ENCODE assay signal across 10 mouse cellular contexts in the genomic region with DNA sequence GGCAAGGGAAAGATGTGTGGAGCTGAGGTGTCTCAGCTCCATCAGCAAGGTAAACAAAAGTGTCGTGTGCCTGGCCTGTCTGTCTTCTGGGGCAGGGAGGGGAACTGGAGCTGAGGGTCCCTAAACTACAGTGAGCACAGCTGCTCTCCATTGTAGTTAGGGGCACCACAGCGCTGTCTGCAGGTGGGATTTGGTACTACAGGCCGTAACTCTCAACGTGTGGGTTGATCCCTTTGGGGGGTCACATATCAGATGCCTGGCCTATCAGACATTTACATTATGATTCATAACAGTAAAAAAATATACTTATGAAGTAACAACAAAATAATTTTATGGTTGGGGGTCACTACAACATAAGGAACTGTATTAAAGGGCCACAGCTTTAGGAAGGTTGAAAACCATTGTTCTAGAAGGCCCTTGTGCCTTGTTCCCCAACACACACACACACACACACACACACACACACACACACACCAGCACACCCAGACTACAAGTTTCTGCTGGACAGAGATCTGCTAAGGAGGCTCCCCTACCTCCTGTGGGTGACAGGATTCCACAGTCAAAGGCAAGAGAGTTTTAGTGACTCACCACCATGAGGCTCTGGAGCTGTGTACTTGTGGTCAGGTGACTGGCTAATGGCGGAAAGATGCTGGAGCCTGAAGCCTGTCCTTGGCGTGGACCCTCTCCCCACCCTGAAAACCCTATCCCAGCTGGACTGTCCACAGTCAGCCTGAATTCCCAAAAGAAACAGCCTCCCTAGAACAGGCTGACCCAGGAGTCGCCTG. TPM values are rescaled to one million over a fixed set of nuclear protein-coding genes. Genes with fewer than 3 reads are reported as not detected.
DNase-seq lines count a peak whose midpoint lies in the region; ATAC-seq and TF ChIP-seq lines count a peak whose summit lies in the region.
"Had no signal": no experiment of that assay in that cellular context is flagged by ENCODE, and none has a peak within 500 bp of the region (broad histone marks: within the 10 kb centered on the region; RNA-seq: fewer than 3 reads in every experiment).

No protein-coding gene starts in this region.

- no peaks in the 10 kb centered on the region for H3K27me3 ChIP-seq in cerebellum, adult 2 months (ENCODE audit: control insufficient read depth, insufficient read depth, low read length)
- no peaks in the 10 kb centered on the region for H3K27me3 ChIP-seq in liver, adult 2 months (ENCODE audit: control insufficient read depth, insufficient read depth, low read length)
- H3K27me3 ChIP-seq in liver, embryonic 11.5 days (replicated peaks; ENCODE audit: control insufficient read depth, insufficient read depth, low read length) = no peaks in the 10 kb centered on the region
- no peaks in the 10 kb centered on the region for H3K27me3 ChIP-seq in myocyte (ENCODE audit: control insufficient read depth, insufficient read depth, insufficient read length)
- H3K27me3 ChIP-seq: limb, embryonic 15.5 days had no signal

- H3K9me3 ChIP-seq in liver, embryonic 11.5 days (ENCODE audit: control insufficient read depth, low read length) = no peaks in the 10 kb centered on the region
- H3K9me3 ChIP-seq: limb, embryonic 15.5 days had no signal

- no peak overlapping the region for H3K4me3 ChIP-seq in cerebellum, adult 2 months (replicated peaks; ENCODE audit: insufficient read depth, low read depth, low read length)
- no peak overlapping the region for H3K4me3 ChIP-seq in liver, adult 2 months (ENCODE audit: insufficient read depth, low read depth, low read length)
- H3K4me3 ChIP-seq in liver, embryonic 11.5 days (ENCODE audit: low read depth, low read length) = no peak overlapping the region
- no peak overlapping the region for H3K4me3 ChIP-seq in myocyte
- H3K4me3 ChIP-seq: limb, embryonic 15.5 days had no signal

- H3ac ChIP-seq in myocyte (ENCODE audit: control insufficient read depth, insufficient read length) = no peak overlapping the region

- H3K4me1 ChIP-seq in cerebellum, adult 2 months (ENCODE audit: control insufficient read depth, insufficient read depth, low read length) = peaks cover 10% of the 10 kb centered on the region
- H3K4me1 ChIP-seq in liver, adult 2 months (ENCODE audit: control insufficient read depth, insufficient read depth, low read length) = peaks cover 22% of the 10 kb centered on the region
- H3K4me1 ChIP-seq in liver, embryonic 11.5 days (replicated peaks; ENCODE audit: control insufficient read depth, insufficient read depth, low read length) = peaks cover 48% of the 10 kb centered on the region

- no peak for TF ChIP-seq POLR2A in cerebellum, adult 2 months (IDR thresholded peaks at IDR 0.05; ENCODE audit: borderline replicate concordance, insufficient read depth, low read length)
- no peak for TF ChIP-seq POLR2A in liver, adult 2 months (IDR thresholded peaks at IDR 0.05; ENCODE audit: extremely low read depth, insufficient read depth, low read length)
- TF ChIP-seq POLR2A in myocyte (IDR thresholded peaks at IDR 0.05; ENCODE audit: insufficient read length, low read depth) = no peak

- 71% methylated on average over 7 of the region's 7 CpGs for WGBS in cerebellum, adult 2 months
- 78% methylated on average over 7 of the region's 7 CpGs for WGBS in liver, adult 2 months
- 62% methylated on average over 7 of the region's 7 CpGs for WGBS in liver, embryonic 11.5 days

- DNase-seq in cerebellum, adult 2 months = no peak
- no peak for DNase-seq in cerebellum, postnatal 4 days (ENCODE audit: low spot score in 2 of 2)
- DNase-seq in liver, adult 2 months (ENCODE audit: extremely low read depth, low read depth, low spot score) = no peak
- no peak for DNase-seq in liver, embryonic 11.5 days (ENCODE audit: low spot score)
- peak; percentile 43 for DNase-seq in ES-CJ7 (ENCODE audit: low read depth, low spot score)
- DNase-seq in frontal cortex, postnatal 14 days (ENCODE audit: low spot score in 2 of 2) = no peak
- DNase-seq: kidney, postnatal 14 days had no signal

- H3K27ac ChIP-seq in cerebellum, adult 2 months (ENCODE audit: insufficient read depth, low read length) = no peak overlapping the region
- no peak overlapping the region for H3K27ac ChIP-seq in liver, adult 2 months (replicated peaks; ENCODE audit: insufficient read depth, low read depth, low read length)
- no peak overlapping the region for H3K27ac ChIP-seq in liver, embryonic 11.5 days (ENCODE audit: low read depth, low read length)
- H3K27ac ChIP-seq: limb, embryonic 15.5 days had no signal

- ATAC-seq in liver, embryonic 11.5 days (replicated peaks; ENCODE audit: low FRiP score) = no peak
- no peak for ATAC-seq in activated CD4-positive, CD25-positive, alpha-beta regulatory T cell, adult 4 months

- peak; percentile 30; the same call in 1 of the 2 replicates for TF ChIP-seq CTCF in cerebellum, adult 2 months (IDR thresholded peaks at IDR 0.05; ENCODE audit: borderline replicate concordance, insufficient read depth, low read depth, low read length)
- peak; percentile 66 for TF ChIP-seq CTCF in liver, adult 2 months (IDR thresholded peaks at IDR 0.05; ENCODE audit: low read depth, low read length)

- no peaks in the 10 kb centered on the region for H3K79me2 ChIP-seq in liver, adult 2 months (ENCODE audit: control insufficient read depth, insufficient read depth, low read length)
- H3K79me2 ChIP-seq in myocyte (ENCODE audit: control insufficient read depth, insufficient read depth) = no peaks in the 10 kb centered on the region

- H3K9ac ChIP-seq in liver, adult 2 months (ENCODE audit: low read depth, low read length) = no peak overlapping the region
- H3K9ac ChIP-seq in liver, embryonic 11.5 days (ENCODE audit: low read depth, low read length) = no peak overlapping the region
- H3K9ac ChIP-seq: limb, embryonic 15.5 days had no signal

- no peak overlapping the region for H3K4me2 ChIP-seq in liver, embryonic 11.5 days
- peak overlapping the region; percentile 42 for H3K4me2 ChIP-seq in myocyte (ENCODE audit: low read depth)
- H3K4me2 ChIP-seq: limb, embryonic 15.5 days had no signal

- H3K36me3 ChIP-seq in liver, adult 2 months (ENCODE audit: control insufficient read depth, insufficient read depth, low read length) = no peaks in the 10 kb centered on the region
- no peaks in the 10 kb centered on the region for H3K36me3 ChIP-seq in liver, embryonic 11.5 days (ENCODE audit: control insufficient read depth, insufficient read depth, low read length)
- H3K36me3 ChIP-seq in myocyte (ENCODE audit: control insufficient read depth, insufficient read depth) = no peaks in the 10 kb centered on the region
- H3K36me3 ChIP-seq: limb, embryonic 15.5 days had no signal

TF ChIP-seq in myocyte, 11 proteins besides CTCF, POLR2A, EP300 and RAD21 (continues in another document):
- TF ChIP-seq REST (IDR thresholded peaks at IDR 0.05; ENCODE audit: insufficient read depth, insufficient read length) (no peak), POLR2AphosphoS2 (IDR thresholded peaks at IDR 0.05; ENCODE audit: insufficient read length, low read depth) (peak; percentile 37), USF1 (IDR thresholded peaks at IDR 0.05; ENCODE audit: low read depth) (peak; percentile 37), MYOD1 (IDR thresholded peaks at IDR 0.05; ENCODE audit: control insufficient read depth in 1 of 3, insufficient read length in 2 of 3, low read depth in 2 of 3) (peak in 1 of 3 experiments; percentile 28), CEBPB (IDR thresholded peaks at IDR 0.05; ENCODE audit: insufficient read depth, poor library complexity, severe bottlenecking) (no peak), TCF12 (IDR thresholded peaks at IDR 0.05; ENCODE audit: insufficient read depth, poor library complexity, severe bottlenecking) (no peak), SRF (IDR thresholded peaks at IDR 0.05; ENCODE audit: control insufficient read depth, insufficient read length, low read depth) (no peak), MAX (IDR thresholded peaks at IDR 0.05; ENCODE audit: low read depth) (no peak)

RNA-seq across cellular contexts. Expression of gene Adssl1, which starts 7.4 kb away (rescaled TPM):
- 69.3 and 72.0 TPM in 2 replicates for polyA plus RNA-seq in cerebellum, adult 2 months (2012; rRNA removed)
- 20.5 and 21.7 TPM in 2 replicates for total RNA-seq in liver, adult 2 months (2014; rRNA removed)
- 26.1 and 26.7 TPM in 2 replicates for polyA plus RNA-seq in liver, adult 2 months (2012; rRNA removed)
- 5.6 and 7.4 TPM in 2 replicates for polyA plus RNA-seq in liver, embryonic 11.5 days (2014; fragmentation: Nextera tagmentation; extraction: Ambion mirVana)
- 202 TPM for polyA plus RNA-seq in myocyte (2012; fragmentation: generic; extraction: Trizol)
- 1 to 10 TPM in 1 of 2 experiments, under 1 TPM in 1; 0.86 to 1.3 TPM for polyA plus RNA-seq in activated CD4-positive, CD25-positive, alpha-beta regulatory T cell, adult 4 months (2017; shearing (Covaris generic))

RNA-seq across cellular contexts. Expression of gene Siva1, which starts 17.2 kb away (rescaled TPM):
- polyA plus RNA-seq in cerebellum, adult 2 months (2012; rRNA removed) = 33.6 and 34.6 TPM in 2 replicates
- 11.5 and 15.4 TPM in 2 replicates for total RNA-seq in liver, adult 2 months (2014; rRNA removed)
- 12.8 and 14.9 TPM in 2 replicates for polyA plus RNA-seq in liver, adult 2 months (2012; rRNA removed)
- polyA plus RNA-seq in liver, embryonic 11.5 days (2014; fragmentation: Nextera tagmentation; extraction: Ambion mirVana) = 216 and 222 TPM in 2 replicates
- polyA plus RNA-seq in myocyte (2012; fragmentation: generic; extraction: Trizol) = 85.6 TPM
- 10 to 100 TPM; 38.7 to 44.6 TPM for polyA plus RNA-seq in activated CD4-positive, CD25-positive, alpha-beta regulatory T cell, adult 4 months (2017; shearing (Covaris generic))

RNA-seq across cellular contexts. Expression of gene Inf2, which starts 38.7 kb away (rescaled TPM):
- polyA plus RNA-seq in cerebellum, adult 2 months (2012; rRNA removed) = 34.9 and 41.8 TPM in 2 replicates
- 15.5 and 22.9 TPM in 2 replicates for total RNA-seq in liver, adult 2 months (2014; rRNA removed)
- polyA plus RNA-seq in liver, adult 2 months (2012; rRNA removed) = 24.6 and 30.7 TPM in 2 replicates
- polyA plus RNA-seq in liver, embryonic 11.5 days (2014; fragmentation: Nextera tagmentation; extraction: Ambion mirVana) = 4.6 and 6.5 TPM in 2 replicates
- polyA plus RNA-seq in myocyte (2012; fragmentation: generic; extraction: Trizol) = 70.1 TPM
- polyA plus RNA-seq in activated CD4-positive, CD25-positive, alpha-beta regulatory T cell, adult 4 months (2017; shearing (Covaris generic)) = 10 to 100 TPM in 1 of 2 experiments, 1 to 10 TPM in 1; 9.9 to 11.0 TPM

RNA-seq across cellular contexts. Expression of gene Akt1, which starts 47.4 kb away (rescaled TPM):
- 163 and 177 TPM in 2 replicates for polyA plus RNA-seq in cerebellum, adult 2 months (2012; rRNA removed)
- 30.5 and 31.8 TPM in 2 replicates for total RNA-seq in liver, adult 2 months (2014; rRNA removed)
- 56.7 and 60.5 TPM in 2 replicates for polyA plus RNA-seq in liver, adult 2 months (2012; rRNA removed)
- 54.9 and 62.9 TPM in 2 replicates for polyA plus RNA-seq in liver, embryonic 11.5 days (2014; fragmentation: Nextera tagmentation; extraction: Ambion mirVana)
- 352 TPM for polyA plus RNA-seq in myocyte (2012; fragmentation: generic; extraction: Trizol)
- polyA plus RNA-seq in activated CD4-positive, CD25-positive, alpha-beta regulatory T cell, adult 4 months (2017; shearing (Covaris generic)) = 10 to 100 TPM; 17.3 to 23.5 TPM

RNA-seq across cellular contexts. Expression of gene Zbtb42, which starts 51.3 kb away (rescaled TPM):
- polyA plus RNA-seq in cerebellum, adult 2 months (2012; rRNA removed) = 1.5 and 1.8 TPM in 2 replicates
- total RNA-seq in liver, adult 2 months (2014; rRNA removed) = 0.83 and 1.9 TPM in 2 replicates
- polyA plus RNA-seq in liver, adult 2 months (2012; rRNA removed) = 7.9 and 10.1 TPM in 2 replicates
- 0.96 and 1.7 TPM in 2 replicates for polyA plus RNA-seq in liver, embryonic 11.5 days (2014; fragmentation: Nextera tagmentation; extraction: Ambion mirVana)
- 4.4 TPM for polyA plus RNA-seq in myocyte (2012; fragmentation: generic; extraction: Trizol)
- 1 to 10 TPM; 2.2 to 2.6 TPM for polyA plus RNA-seq in activated CD4-positive, CD25-positive, alpha-beta regulatory T cell, adult 4 months (2017; shearing (Covaris generic))
